In the genomic region with DNA sequence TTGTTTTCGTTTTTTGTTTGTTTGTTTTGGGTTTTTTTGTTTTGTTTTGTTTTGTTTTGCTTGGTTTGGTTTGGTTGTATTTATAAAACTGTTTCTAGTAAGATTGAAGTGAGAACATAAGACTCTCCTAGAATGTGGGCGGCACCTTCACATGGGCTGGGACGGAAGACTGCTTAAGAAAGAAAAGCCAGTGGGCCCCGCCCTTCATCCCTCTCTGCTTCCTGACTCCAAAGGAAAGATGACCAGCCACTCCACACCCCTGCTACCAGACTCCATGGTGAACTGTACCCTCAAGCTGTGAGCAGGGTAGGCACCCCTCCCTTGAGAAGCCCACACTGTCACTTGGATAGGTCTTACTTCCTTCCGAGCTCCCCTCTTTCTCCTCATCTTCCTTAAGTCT, we compare ENCODE assay signal across 16 mouse cellular contexts.
"Had no signal": no experiment of that assay in that cellular context is flagged by ENCODE, and none has a peak within 500 bp of the region (broad histone marks: within the 10 kb centered on the region; RNA-seq: fewer than 3 reads in every experiment).

No protein-coding gene starts in this region.

- H3K27ac ChIP-seq: lung, embryonic 15.5 days; macrophage; midbrain, embryonic 13.5 days; midbrain, embryonic 15.5 days; neural tube, embryonic 12.5 days; stomach, embryonic 15.5 days had no signal

- ATAC-seq: lung, postnatal 0 days; midbrain, embryonic 13.5 days had no signal

- H3K4me2 ChIP-seq: lung, embryonic 15.5 days; midbrain, embryonic 11.5 days; midbrain, embryonic 13.5 days; midbrain, embryonic 15.5 days; neural tube, embryonic 12.5 days; stomach, embryonic 15.5 days had no signal

- H3K4me1 ChIP-seq: lung, embryonic 15.5 days; midbrain, embryonic 13.5 days; midbrain, embryonic 15.5 days; neural tube, embryonic 12.5 days; stomach, embryonic 15.5 days had no signal

- H3K9me3 ChIP-seq: lung, embryonic 15.5 days; megakaryocyte, embryonic 14.5 days; midbrain, embryonic 13.5 days; midbrain, embryonic 15.5 days; neural tube, embryonic 12.5 days; stomach, embryonic 15.5 days had no signal

- H3K36me3 ChIP-seq: lung, embryonic 15.5 days; midbrain, embryonic 13.5 days; midbrain, embryonic 15.5 days; neural tube, embryonic 12.5 days; stomach, embryonic 15.5 days had no signal

- H3K9ac ChIP-seq: lung, embryonic 15.5 days; midbrain, embryonic 13.5 days; midbrain, embryonic 15.5 days; neural tube, embryonic 12.5 days; stomach, embryonic 15.5 days had no signal

- H3K4me3 ChIP-seq: lung, embryonic 15.5 days; megakaryocyte, embryonic 14.5 days; midbrain, embryonic 13.5 days; midbrain, embryonic 15.5 days; neural tube, embryonic 12.5 days; stomach, embryonic 15.5 days had no signal

- DNase-seq: lung, adult 2 months; lung, postnatal 14 days; lung, postnatal 36 days; right cerebral cortex, postnatal 14 days; thymus, adult 18-20 months; thymus, postnatal 14 days; thymus, postnatal 36 days had no signal

- H3K27me3 ChIP-seq: lung, embryonic 15.5 days; midbrain, embryonic 13.5 days; midbrain, embryonic 15.5 days; neural tube, embryonic 12.5 days; stomach, embryonic 15.5 days had no signal
